Mouse (Mus musculus) midbrain, embryonic 14.5 days (tissue): ENCODE results near the gene Gcm2. TPM values are rescaled to one million over a fixed set of nuclear protein-coding genes. Genes with fewer than 3 reads are reported as not detected.
A peak's percentile ranks its signal among the peaks of the same experiment; 100 is the strongest.

Source experiments
- ATAC-seq: fragments of 200-750 bp; cut with Nextera tagmentation; 2 replicates; pipeline ENCODE4 v1.8.0; 2017; ENCODE audit warnings: moderate number of reproducible peaks, moderate library complexity; ENCODE audit not compliant: low FRiP score, low TSS enrichment
- DNase-seq: peaks from one replicate; pipeline ENCODE4 v3.0.0-alpha.2; 2015
- H3K27ac ChIP-seq: fragments of 300-500 bp; sonication (generic); replicated peaks from 2 replicates; pipeline ENCODE4 v1.5.1; 2014; ENCODE audit warnings: mild to moderate bottlenecking, low read depth, low read length, moderate library complexity
- H3K27me3 ChIP-seq: fragments of 300-500 bp; sonication (generic); 2 replicates; pipeline ENCODE4 v1.6.1; 2014; ENCODE audit warnings: low read length, control low read depth, mixed read lengths; ENCODE audit not compliant: control insufficient read depth, insufficient read depth
- H3K36me3 ChIP-seq: fragments of 300-500 bp; sonication (generic); 2 replicates; pipeline ENCODE4 v1.6.1; 2014; ENCODE audit warnings: low read length, control low read depth; ENCODE audit not compliant: control insufficient read depth, insufficient read depth
- H3K4me1 ChIP-seq: fragments of 300-500 bp; sonication (generic); 2 replicates; pipeline ENCODE4 v1.6.1; 2014; ENCODE audit warnings: mild to moderate bottlenecking, antibody characterized with exemption, low read length, control low read depth; ENCODE audit not compliant: control insufficient read depth, insufficient read depth
- H3K4me2 ChIP-seq: fragments of 300-500 bp; sonication (generic); 2 replicates; pipeline ENCODE4 v1.6.1; 2014; ENCODE audit warnings: mild to moderate bottlenecking, low read length, moderate library complexity
- H3K4me3 ChIP-seq: fragments of 300-500 bp; sonication (generic); replicated peaks from 2 replicates; pipeline ENCODE4 v1.5.1; 2014; ENCODE audit warnings: low read depth, low read length
- H3K9ac ChIP-seq: fragments of 300-500 bp; sonication (generic); replicated peaks from 2 replicates; pipeline ENCODE4 v1.6.1; 2014; ENCODE audit warnings: mild to moderate bottlenecking, low read length, moderate library complexity
- H3K9me3 ChIP-seq: fragments of 300-500 bp; sonication (generic); 2 replicates; pipeline ENCODE4 v1.6.1; 2016; ENCODE audit warnings: low read length, control low read depth, mixed read lengths; ENCODE audit not compliant: control insufficient read depth
- WGBS: fragments of 180-500 bp; shearing (Covaris S2); extraction: QIAGEN DNeasy Blood & Tissue Kit; methylation state at CpG from one replicate; pipeline ENCODE4 v1.1.7; 2014; 5-methylcytosine and 5-hydroxymethylcytosine counted together
- polyA plus RNA-seq: library from polyadenylated mRNA; unstranded; fragments of >200 nt; fragmentation: Nextera tagmentation; extraction: Ambion mirVana; gene quantifications from 2 replicates; pipeline ENCODE4 v1.2.1, GENCODE M21; 2014

The Gcm2 gene
- polyA plus RNA-seq, 1 experiment from 2014 or later, result not detected

GRCm38 (mm10) chr13:41091271-41091670 is 19.6 kb downstream of the Gcm2 start:
- H3K9me3 ChIP-seq, result no peaks in the 10 kb centered on the region
- ATAC-seq, result no peak
- no peak overlapping the region for H3K4me2 ChIP-seq
- no peaks in the 10 kb centered on the region for H3K4me1 ChIP-seq
- H3K4me3 ChIP-seq, result no peak overlapping the region
- no peaks in the 10 kb centered on the region for H3K36me3 ChIP-seq
- H3K9ac ChIP-seq, result no peak overlapping the region
- H3K27ac ChIP-seq, result no peak overlapping the region
- no peaks in the 10 kb centered on the region for H3K27me3 ChIP-seq
- 46% methylated on average over 10 of the region's 10 CpGs for WGBS
- no peak for DNase-seq

DNA sequence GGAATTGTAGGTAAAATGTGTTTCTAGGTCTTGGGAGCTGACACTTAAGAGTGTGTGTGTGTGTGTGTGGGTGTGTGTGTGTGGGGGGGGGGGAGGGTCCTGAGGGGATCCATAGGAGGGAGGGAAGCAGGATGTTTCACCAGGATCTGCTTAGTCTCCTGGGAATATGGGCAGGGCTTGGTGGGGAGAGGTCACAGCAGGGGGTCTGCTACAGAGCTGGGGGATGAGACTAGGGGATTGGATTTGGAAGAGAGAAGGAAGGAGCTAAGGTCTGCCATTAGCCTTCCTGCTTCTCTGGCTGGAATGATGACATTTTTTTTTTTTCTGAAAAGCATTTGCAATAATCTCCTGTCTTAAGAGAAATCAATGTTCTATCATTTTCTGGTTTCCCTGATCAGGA is 22.1 kb downstream of the Gcm2 start:
- H3K9ac ChIP-seq, result no peak overlapping the region
- no peak for DNase-seq
- H3K4me3 ChIP-seq, result no peak overlapping the region
- H3K4me1 ChIP-seq, result no peaks in the 10 kb centered on the region
- H3K36me3 ChIP-seq, result no peaks in the 10 kb centered on the region
- no peak overlapping the region for H3K4me2 ChIP-seq
- H3K27ac ChIP-seq, result no peak overlapping the region
- H3K27me3 ChIP-seq, result no peaks in the 10 kb centered on the region
- H3K9me3 ChIP-seq, result no peaks in the 10 kb centered on the region
- no peak for ATAC-seq

GRCm38 (mm10) chr13:41085140-41085539 is 25.7 kb downstream of the Gcm2 start:
- H3K4me3 ChIP-seq, result no peak overlapping the region
- ATAC-seq (no peak), DNase-seq (peak; percentile 67)
- no peak overlapping the region for H3K9ac ChIP-seq
- H3K4me2 ChIP-seq, result no peak overlapping the region
- no peak overlapping the region for H3K27ac ChIP-seq
- H3K27me3 ChIP-seq, result peaks cover 3% of the 10 kb centered on the region; the same call in 1 of the 2 replicates
- no peaks in the 10 kb centered on the region for H3K4me1 ChIP-seq
- H3K9me3 ChIP-seq, result no peaks in the 10 kb centered on the region
- WGBS, result 24% methylated on average over 2 of the region's 2 CpGs
- no peaks in the 10 kb centered on the region for H3K36me3 ChIP-seq

GRCm38 (mm10) chr13:41084521-41084920 is 26.3 kb downstream of the Gcm2 start:
- no peak for ATAC-seq

DNA sequence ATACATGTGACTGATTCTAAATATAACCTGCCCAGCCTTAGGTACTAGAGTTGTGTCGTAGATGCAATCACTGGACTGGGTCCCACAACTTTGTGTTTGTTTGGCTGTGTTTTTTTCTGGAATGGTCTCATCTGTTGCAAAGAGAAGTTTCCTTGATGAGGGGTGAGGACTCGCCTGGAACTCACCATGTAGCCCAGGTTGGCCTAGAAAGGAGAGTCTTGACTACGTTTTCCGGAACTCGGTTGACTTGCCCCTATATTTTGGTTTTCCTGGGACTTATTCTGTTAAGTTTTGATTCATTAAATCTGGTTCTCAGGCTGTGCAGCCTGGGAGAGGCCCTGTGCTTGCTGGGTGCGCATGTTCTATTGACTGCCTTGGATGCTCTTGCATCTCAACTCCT is 30.1 kb downstream of the Gcm2 start:
- Histone ChIP-seq H3K9ac (no peak overlapping the region), H3K27me3 (peaks cover 15% of the 10 kb centered on the region), H3K4me2 (no peak overlapping the region), H3K9me3 (no peaks in the 10 kb centered on the region), H3K36me3 (no peaks in the 10 kb centered on the region), H3K27ac (no peak overlapping the region), H3K4me3 (no peak overlapping the region), H3K4me1 (peaks cover 13% of the 10 kb centered on the region)
- no peak for ATAC-seq
- 94% methylated on average over 6 of the region's 6 CpGs for WGBS
- DNase-seq, result no peak

More at GRCm38 (mm10) chr13:41084521-41084920, 26.3 kb downstream of the Gcm2 start:
- Histone ChIP-seq H3K9me3 (no peaks in the 10 kb centered on the region), H3K4me1 (0 out of 2 replicates have a peak, but pooled peaks cover under 1% of the 10 kb centered on the region), H3K27me3 (peaks cover 6% of the 10 kb centered on the region; the same call in 1 of the 2 replicates), H3K9ac (no peak overlapping the region), H3K4me3 (no peak overlapping the region), H3K36me3 (no peaks in the 10 kb centered on the region), H3K27ac (no peak overlapping the region), H3K4me2 (no peak overlapping the region)
- DNase-seq, result no peak
- 92% methylated on average over 3 of the region's 3 CpGs for WGBS

DNA sequence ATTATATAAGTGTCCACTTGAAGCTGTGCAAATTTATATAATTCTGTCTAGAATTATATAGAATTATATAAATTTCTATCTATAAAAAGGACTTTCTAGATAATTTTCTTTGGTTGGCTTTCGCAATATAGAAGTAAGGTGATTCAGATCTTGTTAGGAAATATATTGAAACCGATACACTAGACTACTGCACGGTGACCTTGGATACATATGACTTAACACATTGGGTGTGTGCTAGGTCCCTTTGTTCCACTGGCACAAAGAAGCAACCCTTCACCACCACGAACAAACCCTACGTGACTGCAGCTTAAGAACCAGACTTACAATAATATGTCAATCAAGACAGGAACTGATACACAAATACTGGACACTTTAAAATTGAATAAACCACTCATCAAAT is 31.0 kb downstream of the Gcm2 start:
- peak overlapping the region; percentile 81 for H3K4me2 ChIP-seq
- H3K9ac ChIP-seq, result no peak overlapping the region
- DNase-seq, result no peak
- no peak for ATAC-seq
- no peaks in the 10 kb centered on the region for H3K36me3 ChIP-seq
- H3K9me3 ChIP-seq, result no peaks in the 10 kb centered on the region
- WGBS, result 52% methylated on average over 5 of the region's 5 CpGs
- no peak overlapping the region for H3K27ac ChIP-seq
- peaks cover 15% of the 10 kb centered on the region for H3K27me3 ChIP-seq
- H3K4me1 ChIP-seq, result peaks cover 13% of the 10 kb centered on the region
- H3K4me3 ChIP-seq, result peak overlapping the region; percentile 47; the same call in 1 of the 2 replicates

GRCm38 (mm10) chr13:41079421-41079780 is 31.4 kb downstream of the Gcm2 start, which contains the start of gene Mak:
TSS of gene Mak (minus strand) at chr13:41079706.
- Histone ChIP-seq H3K36me3 (no peaks in the 10 kb centered on the region), H3K9me3 (no peaks in the 10 kb centered on the region), H3K4me2 (peak within 1 kb of the TSS; percentile 81), H3K4me3 (peak within 1 kb of the TSS; percentile 47), H3K9ac (no peak within 1 kb of the TSS; the same call in 1 of the 2 replicates), H3K4me1 (peaks cover 13% of the 10 kb centered on the region), H3K27me3 (peaks cover 15% of the 10 kb centered on the region), H3K27ac (no peak within 1 kb of the TSS)
- peak; percentile 89 for ATAC-seq
- DNase-seq, result peak; percentile 91
- WGBS, result under 1% methylated on average over 40 of the region's 40 CpGs

DNA sequence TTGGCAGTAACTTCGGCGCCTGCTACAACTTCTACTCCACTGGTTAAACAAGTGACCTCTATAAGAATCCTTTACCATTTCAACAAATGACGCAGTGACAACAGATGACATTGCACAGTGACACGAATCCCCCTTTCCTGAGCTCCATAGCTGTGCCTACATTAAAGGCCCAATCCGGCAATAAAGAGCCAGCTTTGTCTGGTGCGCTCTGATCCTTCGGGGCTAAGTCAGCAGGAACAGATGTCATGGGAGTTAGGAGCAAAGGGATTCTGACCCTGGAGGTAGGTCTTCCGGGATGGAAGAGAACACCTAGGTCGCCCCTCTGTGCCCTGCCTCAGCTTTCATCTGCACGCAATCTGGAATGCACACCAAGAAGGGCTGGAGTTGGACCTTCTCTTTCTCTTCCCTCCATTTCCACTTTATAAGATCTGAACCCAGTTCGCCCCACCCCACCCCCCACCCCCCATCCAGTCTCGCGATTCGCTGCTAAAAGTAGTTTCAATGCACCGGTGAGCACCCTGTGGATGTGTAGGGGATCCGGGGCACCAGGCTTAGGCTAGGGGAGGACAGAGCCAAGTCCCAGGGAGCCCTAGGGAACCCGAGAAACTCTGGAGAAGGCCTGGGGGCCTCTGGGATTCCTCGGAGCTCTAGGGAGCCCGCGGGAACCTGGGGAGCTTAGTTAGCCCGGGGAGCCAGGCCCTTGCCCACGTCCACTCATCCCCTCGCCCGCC is 32.0 kb downstream of the Gcm2 start:
- H3K4me3 ChIP-seq, result peak overlapping the region; percentile 47
- peak; percentile 59; the same call in 1 of the 2 replicates for ATAC-seq
- H3K4me1 ChIP-seq, result peaks cover 13% of the 10 kb centered on the region
- H3K9me3 ChIP-seq, result no peaks in the 10 kb centered on the region
- no peak overlapping the region for H3K27ac ChIP-seq
- peak overlapping the region; percentile 81 for H3K4me2 ChIP-seq
- DNase-seq, result peak; percentile 16
- H3K27me3 ChIP-seq, result peaks cover 15% of the 10 kb centered on the region
- H3K36me3 ChIP-seq, result no peaks in the 10 kb centered on the region
- H3K9ac ChIP-seq, result no peak overlapping the region; the same call in 1 of the 2 replicates
- 5% methylated on average over 24 of the region's 24 CpGs for WGBS

- Histone ChIP-seq H3K9ac (no peak overlapping the region), H3K9me3 (no peaks in the 10 kb centered on the region), H3K27ac (no peak overlapping the region), H3K36me3 (no peaks in the 10 kb centered on the region), H3K4me2 (peak overlapping the region; percentile 81; the same call in 1 of the 2 replicates), H3K4me1 (peaks cover 13% of the 10 kb centered on the region), H3K4me3 (no peak overlapping the region), H3K27me3 (peaks cover 15% of the 10 kb centered on the region)
- ATAC-seq, result no peak
- WGBS, result 30% methylated on average over 9 of the region's 9 CpGs
- DNase-seq, result peak; percentile 20
Observed at GRCm38 (mm10) chr13:41077921-41078320, 32.9 kb downstream of the Gcm2 start.
